Mouse (Mus musculus): ENCODE results near the gene Inca1.

GRCm38 (mm10) chr11:70652029-70652883 is 47.7 kb downstream of the Inca1 start:
- TF ChIP-seq CTCF (IDR thresholded peaks at IDR 0.05; ENCODE audit: extremely low read depth, insufficient read depth, low read length) = no peak
- no peak for TF ChIP-seq POLR2A (IDR thresholded peaks at IDR 0.05; ENCODE audit: extremely low read depth, insufficient read depth, low read length)

Data from cortical plate, adult 2 months (tissue).